Comparison of ENCODE assay signal across 25 mouse cellular contexts in the genomic region with DNA sequence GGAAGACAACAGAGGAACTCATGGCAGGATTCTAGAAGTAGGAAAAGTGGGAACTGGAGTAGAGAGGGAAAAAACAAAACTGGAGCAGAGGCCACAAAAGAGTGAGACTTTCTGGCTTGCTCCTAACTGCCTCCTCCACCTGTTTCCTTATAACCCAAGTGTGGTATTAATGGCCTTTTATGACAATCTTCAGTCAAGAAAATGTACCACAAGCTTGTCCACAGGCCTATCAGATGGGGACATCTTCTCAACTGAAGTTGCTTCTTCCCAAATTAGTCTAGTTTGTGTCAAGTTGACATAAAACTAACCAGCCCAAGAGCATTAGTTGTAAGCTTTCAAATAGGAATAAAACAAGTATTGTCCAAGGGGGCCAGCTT. TPM values are rescaled to one million over a fixed set of nuclear protein-coding genes. Genes with fewer than 3 reads are reported as not detected.
DNase-seq lines count a peak whose midpoint lies in the region; TF ChIP-seq lines count a peak whose summit lies in the region.
"Had no signal": no experiment of that assay in that cellular context is flagged by ENCODE, and none has a peak within 500 bp of the region (broad histone marks: within the 10 kb centered on the region; RNA-seq: fewer than 3 reads in every experiment).

No protein-coding gene starts in this region.

- DNase-seq in gastrocnemius, adult 2 months, result no peak
- DNase-seq in gastrocnemius, adult 18-20 months (ENCODE audit: low spot score), result no peak
- DNase-seq in kidney, adult 2 months, result no peak
- DNase-seq in kidney, postnatal 36 days, result no peak
- DNase-seq in 416B (ENCODE audit: low read depth) (peak; percentile 85), MEL-GATA-1-ER (ENCODE audit: extremely low read depth, low read depth) (peak; percentile 50)
- DNase-seq in cerebellum, adult 9-11 months, result no peak
- no peak for DNase-seq in neural tube, embryonic 10.5 days (ENCODE audit: extremely low spot score, low spot score)
- DNase-seq: adrenal gland, postnatal 14 days; B cell, adult 2 months; cerebellum, adult 11 months; cerebellum, adult 2 months; cerebellum, postnatal 10 days; cerebellum, postnatal 36 days; gastrocnemius, postnatal 25 days; heart, adult 2 months; heart, postnatal 14 days had no signal

- no peak for TF ChIP-seq POLR2A in kidney, adult 2 months (IDR thresholded peaks at IDR 0.05; ENCODE audit: low read depth, low read length)

- peaks cover 9% of the 10 kb centered on the region; the same call in 1 of the 2 replicates for H3K4me1 ChIP-seq in kidney, adult 2 months (ENCODE audit: control insufficient read depth, insufficient read depth, low read length)

- H3K4me3 ChIP-seq in gastrocnemius, adult 2 months, result no peak overlapping the region
- H3K4me3 ChIP-seq in kidney, adult 2 months (ENCODE audit: insufficient read depth, low read depth, low read length), result no peak overlapping the region
- H3K4me3 ChIP-seq: forebrain, embryonic 10.5 days; forebrain, embryonic 13.5 days; heart, adult 2 months; heart, embryonic 10.5 days; heart, embryonic 13.5 days had no signal

- no peaks in the 10 kb centered on the region for H3K36me3 ChIP-seq in kidney, adult 2 months (ENCODE audit: control insufficient read depth, insufficient read depth, low read length)
- H3K36me3 ChIP-seq: forebrain, embryonic 10.5 days; heart, embryonic 10.5 days; heart, embryonic 13.5 days had no signal

- H3K27me3 ChIP-seq in kidney, adult 2 months (replicated peaks; ENCODE audit: control insufficient read depth, insufficient read depth, low read length), result no peaks in the 10 kb centered on the region
- H3K27me3 ChIP-seq: CH12.LX; forebrain, embryonic 13.5 days; heart, embryonic 13.5 days; Patski had no signal

- intact Hi-C loops in gastrocnemius, adult 2 months (cut with DNase I), result no loop called here

- TF ChIP-seq CTCF in gastrocnemius, adult 2 months (IDR thresholded peaks at IDR 0.05), result no peak
- TF ChIP-seq CTCF in kidney, adult 2 months (conservative IDR thresholded peaks at IDR 0.05; ENCODE audit: insufficient read depth, insufficient read length, low read depth, low read length), result no peak

- H3K27ac ChIP-seq in gastrocnemius, adult 2 months, result peak overlapping the region; percentile 46; the same call in 1 of the 2 replicates
- H3K27ac ChIP-seq in kidney, adult 2 months (ENCODE audit: insufficient read depth, low read depth, low read length), result peak overlapping the region; percentile 92
- H3K27ac ChIP-seq: forebrain, embryonic 13.5 days; heart, adult 2 months; heart, embryonic 10.5 days; heart, embryonic 13.5 days; hindbrain, embryonic 14.5 days; hindbrain, postnatal 0 days had no signal

RNA-seq across cellular contexts. Expression of a gene that starts 27.0 kb away (rescaled TPM):
- 10 to 100 TPM in 1 of 2 experiments, 1 to 10 TPM in 1; 9.6 to 12.9 TPM for total RNA-seq in gastrocnemius, adult 2 months (2021)
- 10 to 100 TPM; 11.8 to 13.2 TPM for total RNA-seq in gastrocnemius, adult 18-20 months (2021)
- polyA plus RNA-seq in kidney, adult 2 months (2012; rRNA removed), result 11.5 and 12.5 TPM in 2 replicates

Comparison
In these comparisons a context has a peak if more than half of its experiments do, and no peak if none do; other contexts are left out.
1. DNase-seq: peak in 416B (single experiment) and MEL-GATA-1-ER (single experiment); none in gastrocnemius, adult 2 months (single experiment), gastrocnemius, adult 18-20 months (single experiment), kidney, adult 2 months (single experiment), kidney, postnatal 36 days (0 of 2), cerebellum, adult 9-11 months (single experiment) and neural tube, embryonic 10.5 days (single experiment).